Mouse (Mus musculus) brain, adult 10 weeks (tissue): ENCODE data around the gene Sdc1. TPM values are rescaled to one million over a fixed set of nuclear protein-coding genes. Genes with fewer than 3 reads are reported as not detected.

Source experiments
- polyA plus RNA-seq: library from polyadenylated mRNA; stranded (reverse); fragments of 350-450 nt; fragmentation: Illumina TruSeq; extraction: RNeasy Lipid Tissue Mini Kit (QIAGEN cat#74804); gene quantifications from one replicate; pipeline ENCODE4 v1.2.3, GENCODE M21; 2015; ENCODE audit warnings: low read depth, low replicate concordance

Sdc1 gene
- 1.2 TPM for polyA plus RNA-seq

GRCm38 (mm10) chr12:8770946-8771843 lies at the start of gene Sdc1:
Gene Sdc1 (plus strand): TSS chr12:8771323.

Other genes starting within 250 kb of the Sdc1 start
- gene Slc7a15, start 172.3 kb upstream of the Sdc1 start, polyA plus RNA-seq = not detected
- 100 TPM for gene Pum2, start 97.2 kb upstream of the Sdc1 start, polyA plus RNA-seq
- 306 TPM for gene Laptm4a, start 150.3 kb downstream of the Sdc1 start, polyA plus RNA-seq
- gene Matn3, start 176.6 kb downstream of the Sdc1 start, polyA plus RNA-seq = not detected
- 22.7 TPM for gene Wdr35, start 202.6 kb downstream of the Sdc1 start, polyA plus RNA-seq